Mouse (Mus musculus): ENCODE results near the gene Slc2a1.

DNA sequence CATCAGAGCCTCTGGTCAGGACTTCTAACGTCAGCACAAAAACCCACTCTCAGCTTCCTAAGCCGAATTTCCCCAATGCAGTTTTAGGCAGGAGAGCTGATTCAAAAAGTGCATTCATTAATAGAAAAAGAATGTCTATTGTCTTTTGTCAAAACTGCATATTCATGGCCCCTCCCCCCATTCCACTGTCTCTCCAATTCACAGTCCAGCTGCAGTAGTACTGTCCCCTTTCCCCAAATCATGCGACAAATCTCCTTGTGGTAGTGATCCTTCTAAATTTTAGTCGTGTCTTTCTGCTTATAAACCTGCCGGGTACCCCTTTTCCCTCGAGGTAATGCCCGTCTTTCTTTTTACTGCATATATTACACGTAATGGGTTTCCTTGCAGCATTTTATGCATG is 30.3 kb downstream of the Slc2a1 start:
- TF ChIP-seq CTCF (IDR thresholded peaks at IDR 0.05; ENCODE audit: extremely low read depth, insufficient read depth, insufficient read length, insufficient replicate concordance): no peak
- no peak for TF ChIP-seq POLR2A (IDR thresholded peaks at IDR 0.05; ENCODE audit: low read depth, low read length)

Measured in spleen, adult 2 months (tissue).